Mouse (Mus musculus) heart, embryonic 14.5 days (tissue): ENCODE measurements at regions not wholly inside any gene's neighbourhood (a gene's known extent, or its start where the extent isn't known, plus 50 kb on each side); places are given as distances from the start of the nearest gene placed in this dataset.

ENCODE experiments used
- ATAC-seq: fragments of 200-750 bp; cut with Nextera tagmentation; 2 replicates; pipeline ENCODE4 v1.8.0; 2017; ENCODE audit warnings: low read depth, moderate TSS enrichment; ENCODE audit not compliant: insufficient number of reproducible peaks, insufficient read depth, low FRiP score
- H3K27ac ChIP-seq, 2 experiments: fragments of 200-500 bp in 1 of 2; fragments of 300-500 bp in 1 of 2; sonication (generic) in 1 of 2; replicated peaks in 1 of 2; 2 replicates each; pipeline ENCODE4 v1.5.1; 2012 to 2014; ENCODE audit warnings: low read depth in 2 of 2, low read length in 2 of 2, control low read depth in 1 of 2, mild to moderate bottlenecking in 1 of 2, mixed read lengths in 1 of 2; ENCODE audit not compliant: control insufficient read depth in 1 of 2, insufficient read depth in 1 of 2
- H3K27me3 ChIP-seq: fragments of 300-500 bp; sonication (generic); 2 replicates; pipeline ENCODE4 v1.6.1; 2014; ENCODE audit warnings: mild to moderate bottlenecking, low read length, control low read depth; ENCODE audit not compliant: control insufficient read depth, insufficient read depth
- H3K36me3 ChIP-seq: fragments of 300-500 bp; sonication (generic); 2 replicates; pipeline ENCODE4 v1.6.1; 2014; ENCODE audit warnings: mild to moderate bottlenecking, control low read depth, low read length, mixed read lengths; ENCODE audit not compliant: control insufficient read depth, insufficient read depth
- H3K4me1 ChIP-seq, 2 experiments: fragments of 200-500 bp in 1 of 2; fragments of 300-500 bp in 1 of 2; sonication (generic) in 1 of 2; 2 replicates each; pipeline ENCODE4 v1.6.1; 2012 to 2014; ENCODE audit warnings: low read length in 2 of 2, control low read depth in 1 of 2, mixed read lengths in 1 of 2; ENCODE audit not compliant: control insufficient read depth in 2 of 2, insufficient read depth in 2 of 2
- H3K4me2 ChIP-seq: fragments of 300-500 bp; sonication (generic); 2 replicates; pipeline ENCODE4 v1.6.1; 2014; ENCODE audit warnings: mild to moderate bottlenecking, low read length
- H3K4me3 ChIP-seq, 2 experiments: fragments of 200-500 bp in 1 of 2; fragments of 300-500 bp in 1 of 2; sonication (generic) in 1 of 2; 2 replicates each; pipeline ENCODE4 v1.5.1; 2012 to 2014; ENCODE audit warnings: low read length in 2 of 2, mild to moderate bottlenecking in 2 of 2, control low read depth in 1 of 2, low read depth in 1 of 2, moderate library complexity in 1 of 2; ENCODE audit not compliant: control insufficient read depth in 1 of 2, insufficient read depth in 1 of 2
- H3K9ac ChIP-seq: fragments of 300-500 bp; sonication (generic); 2 replicates; pipeline ENCODE4 v1.6.1; 2014; ENCODE audit warnings: mild to moderate bottlenecking, low read length
- H3K9me3 ChIP-seq: fragments of 300-500 bp; sonication (generic); 2 replicates; pipeline ENCODE4 v1.6.1; 2016; ENCODE audit warnings: low read length, control low read depth; ENCODE audit not compliant: control insufficient read depth
- WGBS: fragments of 180-500 bp; shearing (Covaris S2); extraction: QIAGEN DNeasy Blood & Tissue Kit; methylation state at CpG from one replicate; pipeline ENCODE4 v1.1.7; 2014; 5-methylcytosine and 5-hydroxymethylcytosine counted together

GRCm38 (mm10) chr15:38583500-38583899 is 1158.1 kb downstream of the 4930447A16Rik start:
- Histone ChIP-seq H3K4me3 (no peak overlapping the region), H3K9me3 (no peaks in the 10 kb centered on the region), H3K27ac (no peak overlapping the region), H3K36me3 (no peaks in the 10 kb centered on the region), H3K27me3 (no peaks in the 10 kb centered on the region), H3K4me1 (peaks cover 14% of the 10 kb centered on the region in 2 experiments), H3K9ac (no peak overlapping the region), H3K4me2 (no peak overlapping the region)
- no peak for ATAC-seq
- WGBS, result 65% methylated on average over 5 of the region's 5 CpGs

DNA sequence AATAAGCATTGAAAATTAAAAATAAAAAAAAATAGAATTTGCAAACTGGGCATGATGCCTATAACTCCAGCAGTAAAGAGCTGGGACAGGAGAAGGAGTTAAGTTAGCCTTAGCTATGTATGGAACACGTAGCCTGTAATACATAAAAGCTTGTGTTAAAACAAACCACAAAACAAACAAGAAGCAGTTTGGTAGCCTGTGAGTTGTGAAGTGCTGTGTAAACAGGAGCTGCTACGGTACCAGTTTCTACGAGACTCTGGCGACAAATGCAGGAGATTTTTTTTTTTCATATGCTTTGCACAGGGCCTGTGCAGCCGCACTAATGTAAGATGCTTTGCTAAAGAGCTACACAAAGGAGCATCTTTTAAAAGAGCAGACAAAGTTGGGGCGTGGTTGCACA is 1159.1 kb downstream of the 4930447A16Rik start:
- no peaks in the 10 kb centered on the region for H3K9me3 ChIP-seq
- no peaks in the 10 kb centered on the region for H3K36me3 ChIP-seq
- H3K27me3 ChIP-seq, result no peaks in the 10 kb centered on the region
- no peak overlapping the region for H3K9ac ChIP-seq
- H3K27ac ChIP-seq, result no peak overlapping the region
- H3K4me1 ChIP-seq, result peaks cover 15 to 16% of the 10 kb centered on the region in 2 experiments
- 94% methylated on average over 6 of the region's 6 CpGs for WGBS
- no peak overlapping the region for H3K4me3 ChIP-seq
- ATAC-seq, result no peak
- no peak overlapping the region for H3K4me2 ChIP-seq

- Histone ChIP-seq H3K4me2 (no peak overlapping the region), H3K4me1 (peaks cover 15 to 16% of the 10 kb centered on the region in 2 experiments), H3K9ac (0 out of 2 replicates have a peak overlapping the region, but pooled peaks have one; percentile 21), H3K9me3 (no peaks in the 10 kb centered on the region), H3K27me3 (no peaks in the 10 kb centered on the region), H3K27ac (no peak overlapping the region), H3K4me3 (no peak overlapping the region), H3K36me3 (no peaks in the 10 kb centered on the region)
- no peak for ATAC-seq
- 82% methylated on average over 4 of the region's 4 CpGs for WGBS
Observed at GRCm38 (mm10) chr15:38585610-38586009, 1160.3 kb downstream of the 4930447A16Rik start.

- Histone ChIP-seq H3K27ac (no peak overlapping the region), H3K4me3 (no peak overlapping the region), H3K27me3 (no peaks in the 10 kb centered on the region), H3K4me2 (no peak overlapping the region), H3K9me3 (peaks cover 5% of the 10 kb centered on the region), H3K36me3 (no peaks in the 10 kb centered on the region), H3K4me1 (peaks cover 15 to 16% of the 10 kb centered on the region in 2 experiments), H3K9ac (no peak overlapping the region)
- ATAC-seq, result no peak
- WGBS, result 29% methylated on average over 10 of the region's 10 CpGs
Observed at GRCm38 (mm10) chr15:38586594-38586993, 1161.2 kb downstream of the 4930447A16Rik start.

GRCm38 (mm10) chr15:38588268-38588667 is 1162.9 kb downstream of the 4930447A16Rik start:
- H3K9ac ChIP-seq, result no peak overlapping the region
- peaks cover 15 to 16% of the 10 kb centered on the region in 2 experiments for H3K4me1 ChIP-seq
- no peaks in the 10 kb centered on the region for H3K36me3 ChIP-seq
- 48% methylated on average over 5 of the region's 5 CpGs for WGBS
- no peak overlapping the region for H3K4me3 ChIP-seq
- no peak overlapping the region for H3K27ac ChIP-seq
- no peaks in the 10 kb centered on the region for H3K27me3 ChIP-seq
- H3K4me2 ChIP-seq, result no peak overlapping the region
- ATAC-seq, result no peak
- H3K9me3 ChIP-seq, result peaks cover 12% of the 10 kb centered on the region

- H3K4me3 ChIP-seq, result no peak overlapping the region
- no peaks in the 10 kb centered on the region for H3K27me3 ChIP-seq
- ATAC-seq, result no peak
- no peak overlapping the region for H3K4me2 ChIP-seq
- H3K9ac ChIP-seq, result no peak overlapping the region
- no peaks in the 10 kb centered on the region for H3K36me3 ChIP-seq
- 26% methylated on average over 2 of the region's 2 CpGs for WGBS
- no peak overlapping the region for H3K27ac ChIP-seq
- H3K4me1 ChIP-seq, result peaks cover 15 to 16% of the 10 kb centered on the region in 2 experiments
- peaks cover 12% of the 10 kb centered on the region for H3K9me3 ChIP-seq
Observed at GRCm38 (mm10) chr15:38589010-38589409, 1163.7 kb downstream of the 4930447A16Rik start.

GRCm38 (mm10) chr15:38589675-38590074 is 1164.3 kb downstream of the 4930447A16Rik start:
- no peaks in the 10 kb centered on the region for H3K27me3 ChIP-seq
- H3K36me3 ChIP-seq, result no peaks in the 10 kb centered on the region
- WGBS, result 94% methylated on average over 5 of the region's 5 CpGs
- H3K9me3 ChIP-seq, result peaks cover 12% of the 10 kb centered on the region
- no peak overlapping the region for H3K27ac ChIP-seq
- peaks cover 18 to 21% of the 10 kb centered on the region in 2 experiments for H3K4me1 ChIP-seq
- no peak overlapping the region for H3K9ac ChIP-seq
- H3K4me3 ChIP-seq, result no peak overlapping the region
- H3K4me2 ChIP-seq, result no peak overlapping the region
- ATAC-seq, result no peak

GRCm38 (mm10) chr15:38594095-38594494 is 1168.7 kb downstream of the 4930447A16Rik start:
- Histone ChIP-seq H3K9me3 (peaks cover 12% of the 10 kb centered on the region), H3K9ac (no peak overlapping the region), H3K27ac (peak overlapping the region; percentile 88 to 89), H3K27me3 (no peaks in the 10 kb centered on the region), H3K4me1 (peaks cover 25 to 45% of the 10 kb centered on the region in 2 experiments), H3K4me2 (0 out of 2 replicates have a peak overlapping the region, but pooled peaks have one; percentile 3), H3K4me3 (no peak overlapping the region), H3K36me3 (no peaks in the 10 kb centered on the region)
- peak; percentile 77 for ATAC-seq
- 18% methylated on average over 11 of the region's 11 CpGs for WGBS
